In genomic region chr2:91412361-91412760, GRCm38 (mm10) we compare ENCODE assay signal across 10 mouse cellular contexts. TPM values are rescaled to one million over a fixed set of nuclear protein-coding genes. Genes with fewer than 3 reads are reported as not detected.
DNase-seq lines count a peak whose midpoint lies in the region; ATAC-seq and TF ChIP-seq lines count a peak whose summit lies in the region.
"Had no signal": no experiment of that assay in that cellular context is flagged by ENCODE, and none has a peak within 500 bp of the region (broad histone marks: within the 10 kb centered on the region; RNA-seq: fewer than 3 reads in every experiment).

No protein-coding gene starts in this region.

- H3K9me3 ChIP-seq in lung, embryonic 14.5 days (ENCODE audit: low read depth, low read length), result no peaks in the 10 kb centered on the region
- H3K9me3 ChIP-seq in forebrain, postnatal 0 days (ENCODE audit: low read length), result no peaks in the 10 kb centered on the region
- H3K9me3 ChIP-seq: liver, embryonic 13.5 days had no signal

- no peak for TF ChIP-seq CTCF in lung, embryonic 14.5 days (IDR thresholded peaks at IDR 0.05; ENCODE audit: low read depth)
- TF ChIP-seq CTCF in forebrain, postnatal 0 days (IDR thresholded peaks at IDR 0.05; ENCODE audit: low read depth), result no peak

- no peaks in the 10 kb centered on the region for H3K36me3 ChIP-seq in lung, embryonic 14.5 days (ENCODE audit: insufficient read depth)
- no peaks in the 10 kb centered on the region for H3K36me3 ChIP-seq in forebrain, postnatal 0 days (ENCODE audit: insufficient read depth)
- H3K36me3 ChIP-seq: liver, embryonic 13.5 days had no signal

- H3K4me1 ChIP-seq in lung, embryonic 14.5 days (ENCODE audit: insufficient read depth), result no peaks in the 10 kb centered on the region
- H3K4me1 ChIP-seq in forebrain, postnatal 0 days (ENCODE audit: insufficient read depth), result no peaks in the 10 kb centered on the region

- no peaks in the 10 kb centered on the region for H3K27me3 ChIP-seq in lung, embryonic 14.5 days (ENCODE audit: insufficient read depth, low read length)
- H3K27me3 ChIP-seq in forebrain, postnatal 0 days (ENCODE audit: insufficient read depth, low read length), result no peaks in the 10 kb centered on the region
- H3K27me3 ChIP-seq: liver, embryonic 13.5 days; Patski had no signal

- 37% methylated on average over 5 of the region's 5 CpGs for WGBS in lung, embryonic 14.5 days
- 77% methylated on average over 5 of the region's 5 CpGs for WGBS in forebrain, postnatal 0 days

- peak; percentile 32 to 91; a peak in 3 of 4 replicates for ATAC-seq in hematopoietic stem cell, adult 5-6 weeks (replicated peaks in 1 of 2; ENCODE audit: insufficient read depth in 1 of 2, low FRiP score in 2 of 2, low TSS enrichment in 1 of 2, low read depth in 1 of 2, poor library complexity in 2 of 2, severe bottlenecking in 2 of 2)
- ATAC-seq in lung, embryonic 14.5 days (ENCODE audit: insufficient read depth), result no peak
- no peak for ATAC-seq in forebrain, postnatal 0 days
- ATAC-seq: Patski had no signal

- no peak overlapping the region for H3K4me3 ChIP-seq in lung, embryonic 14.5 days (ENCODE audit: low read depth, low read length)
- no peak overlapping the region for H3K4me3 ChIP-seq in forebrain, postnatal 0 days (ENCODE audit: low read depth, low read length)
- H3K4me3 ChIP-seq: liver, embryonic 13.5 days had no signal

- DNase-seq in spleen, adult 18-20 months, result peak; percentile 4 to 8
- no peak for DNase-seq in spleen, adult 12 weeks (ENCODE audit: low spot score)
- DNase-seq in lung, embryonic 14.5 days, result peak; percentile 49
- peak; percentile 39 for DNase-seq in yolk sac, embryonic 10.5 days (ENCODE audit: low spot score)
- no peak for DNase-seq in gastrocnemius, postnatal 4 days (ENCODE audit: low spot score in 2 of 2)
- no peak for DNase-seq in forebrain, postnatal 0 days
- DNase-seq in frontal cortex, postnatal 25 days (ENCODE audit: low spot score in 2 of 2), result no peak
- DNase-seq: liver, embryonic 13.5 days had no signal

- no peak overlapping the region for H3K27ac ChIP-seq in lung, embryonic 14.5 days (ENCODE audit: low read depth)
- no peak overlapping the region for H3K27ac ChIP-seq in forebrain, postnatal 0 days (ENCODE audit: low read depth, low read length)
- H3K27ac ChIP-seq: liver, embryonic 13.5 days had no signal

- H3K9ac ChIP-seq in lung, embryonic 14.5 days, result no peak overlapping the region
- no peak overlapping the region for H3K9ac ChIP-seq in forebrain, postnatal 0 days
- H3K9ac ChIP-seq: liver, embryonic 13.5 days had no signal

- no peak overlapping the region for H3K4me2 ChIP-seq in lung, embryonic 14.5 days
- H3K4me2 ChIP-seq in forebrain, postnatal 0 days (ENCODE audit: low read depth), result no peak overlapping the region
- H3K4me2 ChIP-seq: liver, embryonic 13.5 days had no signal

RNA-seq across cellular contexts. Expression of gene 1110051M20Rik, which starts 32.1 kb away (rescaled TPM):
- 11.0 and 19.3 TPM in 2 replicates for total RNA-seq in hematopoietic stem cell, adult 5-6 weeks (2017)
- polyA plus RNA-seq in lung, embryonic 14.5 days (2014; fragmentation: Nextera tagmentation; extraction: Ambion mirVana), result 73.3 and 73.4 TPM in 2 replicates
- total RNA-seq in gastrocnemius, postnatal 4 days (2021), result 10 to 100 TPM; 13.8 to 18.2 TPM
- 127 and 147 TPM in 2 replicates for total RNA-seq in forebrain, postnatal 0 days (2014; rRNA removed)
- 165 and 182 TPM in 2 replicates for polyA plus RNA-seq in forebrain, postnatal 0 days (2015; fragmentation: Nextera tagmentation; extraction: Ambion mirVana)

RNA-seq across cellular contexts. Expression of gene Lrp4, which starts 45.0 kb away (rescaled TPM):
- total RNA-seq in hematopoietic stem cell, adult 5-6 weeks (2017), result 2.3 and 4.7 TPM in 2 replicates
- 7.6 TPM in 2 replicates for polyA plus RNA-seq in lung, embryonic 14.5 days (2014; fragmentation: Nextera tagmentation; extraction: Ambion mirVana)
- 10 to 100 TPM; 33.8 to 34.7 TPM for total RNA-seq in gastrocnemius, postnatal 4 days (2021)
- 12.0 and 13.7 TPM in 2 replicates for total RNA-seq in forebrain, postnatal 0 days (2014; rRNA removed)
- 2.8 and 4.1 TPM in 2 replicates for polyA plus RNA-seq in forebrain, postnatal 0 days (2015; fragmentation: Nextera tagmentation; extraction: Ambion mirVana)

Comparison
In these comparisons a context has a peak if more than half of its experiments do, and no peak if none do; other contexts are left out.
1. DNase-seq: peak in spleen, adult 18-20 months (2 of 2), lung, embryonic 14.5 days (single experiment) and yolk sac, embryonic 10.5 days (single experiment); none in spleen, adult 12 weeks (single experiment), gastrocnemius, postnatal 4 days (0 of 2), forebrain, postnatal 0 days (single experiment) and frontal cortex, postnatal 25 days (0 of 2).
2. ATAC-seq: peak in hematopoietic stem cell, adult 5-6 weeks (2 of 2); none in lung, embryonic 14.5 days (single experiment) and forebrain, postnatal 0 days (single experiment).